Mouse (Mus musculus) small intestine, adult 2 months (tissue): ENCODE measurements around the gene Ints1. TPM values are rescaled to one million over a fixed set of nuclear protein-coding genes. Genes with fewer than 3 reads are reported as not detected.
A peak's percentile ranks its signal among the peaks of the same experiment; 100 is the strongest.

Experiments used
- H3K27ac ChIP-seq: fragments of 200-500 bp; 2 replicates; pipeline ENCODE4 v1.5.1; 2012; ENCODE audit warnings: low read depth, low read length, control low read depth, inconsistent platforms; ENCODE audit not compliant: insufficient read depth
- H3K27me3 ChIP-seq: fragments of 200-500 bp; 2 replicates; pipeline ENCODE4 v1.6.1; 2012; ENCODE audit warnings: mild to moderate bottlenecking, moderate library complexity, low read length, inconsistent platforms; ENCODE audit not compliant: control insufficient read depth, insufficient read depth
- H3K36me3 ChIP-seq: fragments of 200-500 bp; 2 replicates; pipeline ENCODE4 v1.6.1; 2012; ENCODE audit warnings: mild to moderate bottlenecking, low read length, control low read depth, inconsistent platforms; ENCODE audit not compliant: control insufficient read depth, insufficient read depth
- H3K4me1 ChIP-seq: fragments of 200-500 bp; 2 replicates; pipeline ENCODE4 v1.6.1; 2012; ENCODE audit warnings: low read length, inconsistent platforms, mixed read lengths; ENCODE audit not compliant: control insufficient read depth, insufficient read depth, insufficient read length
- H3K4me3 ChIP-seq: fragments of 200-500 bp; 2 replicates; pipeline ENCODE4 v1.5.1; 2012; ENCODE audit warnings: low read depth, mild to moderate bottlenecking, control low read depth, inconsistent platforms, low read length, moderate library complexity
- CTCF ChIP-seq: fragments of 200-500 bp; IDR thresholded peaks from 2 replicates; pipeline ENCODE4 v1.5.1; 2012; ENCODE audit warnings: low read depth, mild to moderate bottlenecking, control low read depth, inconsistent platforms, low read length, moderate library complexity, mixed read lengths; ENCODE audit not compliant: insufficient replicate concordance, insufficient read length; ENCODE audit errors: extremely low read depth
- POLR2A ChIP-seq: fragments of 200-500 bp; IDR thresholded peaks from 2 replicates; pipeline ENCODE4 v1.6.1; 2012; ENCODE audit warnings: low read depth, mild to moderate bottlenecking, control low read depth, inconsistent platforms, low read length, moderate library complexity
- WGBS: fragments of 180-500 bp; shearing (Covaris S2); methylation state at CpG from one replicate; pipeline ENCODE4 v1.1.7; 2018; 5-methylcytosine and 5-hydroxymethylcytosine counted together
- polyA plus RNA-seq: library from polyadenylated mRNA; depleted of rRNA; stranded (reverse); fragments of >200 nt; gene quantifications from 2 replicates; pipeline ENCODE4 v1.2.3, GENCODE M21; 2012

The Ints1 gene
- polyA plus RNA-seq, 1 experiment: 86.6 TPM

DNA sequence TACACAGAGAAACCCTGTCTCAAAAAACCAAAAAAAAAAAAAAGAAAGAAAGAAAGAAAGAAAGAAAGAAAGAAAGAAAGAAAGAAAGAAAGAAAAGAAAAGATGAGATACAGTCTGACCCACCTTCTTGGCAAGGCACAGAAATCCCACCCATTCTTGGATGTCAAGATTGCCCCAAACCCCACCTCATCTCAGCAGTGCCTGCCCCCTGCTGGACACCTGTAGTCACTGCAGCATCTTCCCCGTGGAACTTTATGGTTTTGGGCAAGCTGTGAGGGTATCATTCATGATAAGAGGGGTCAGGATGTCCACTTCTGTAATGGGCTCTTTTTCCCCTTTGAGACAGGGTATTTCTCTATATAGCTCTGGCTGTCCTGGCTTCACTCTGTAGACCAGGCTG, 41.8 kb upstream of the Ints1 start:
- Histone ChIP-seq H3K27ac (no peak overlapping the region), H3K27me3 (no peaks in the 10 kb centered on the region), H3K4me3 (no peak overlapping the region), H3K4me1 (peaks cover 52% of the 10 kb centered on the region), H3K36me3 (no peaks in the 10 kb centered on the region)
- no peak for TF ChIP-seq POLR2A
- peak; percentile 83; the same call in 1 of the 2 replicates for TF ChIP-seq CTCF
- WGBS: 0% methylated on average over 1 of the region's 1 CpGs

DNA sequence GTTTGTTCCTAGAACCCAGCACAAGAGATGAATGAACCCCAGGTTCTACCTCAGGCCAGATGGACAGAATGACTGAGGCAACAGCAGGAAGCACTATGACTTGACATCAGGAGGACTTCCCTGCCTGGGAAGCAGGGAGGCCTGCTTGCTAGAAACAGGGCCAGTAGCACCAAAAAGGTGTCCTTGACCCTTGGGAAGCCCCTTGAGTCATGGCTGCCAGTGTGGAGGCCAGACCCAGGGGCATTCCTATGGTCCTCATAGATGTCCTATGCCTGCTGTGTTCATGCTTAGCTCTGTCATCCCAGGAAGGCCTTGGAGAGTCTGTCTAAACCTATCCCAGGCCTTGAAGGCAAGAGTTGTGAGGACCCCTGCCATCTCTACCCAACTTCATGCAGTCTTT, 41.0 kb upstream of the Ints1 start:
- Histone ChIP-seq H3K27ac (no peak overlapping the region), H3K4me3 (no peak overlapping the region), H3K27me3 (no peaks in the 10 kb centered on the region), H3K36me3 (no peaks in the 10 kb centered on the region), H3K4me1 (peaks cover 56% of the 10 kb centered on the region)
- TF ChIP-seq CTCF (no peak), POLR2A (no peak)

DNA sequence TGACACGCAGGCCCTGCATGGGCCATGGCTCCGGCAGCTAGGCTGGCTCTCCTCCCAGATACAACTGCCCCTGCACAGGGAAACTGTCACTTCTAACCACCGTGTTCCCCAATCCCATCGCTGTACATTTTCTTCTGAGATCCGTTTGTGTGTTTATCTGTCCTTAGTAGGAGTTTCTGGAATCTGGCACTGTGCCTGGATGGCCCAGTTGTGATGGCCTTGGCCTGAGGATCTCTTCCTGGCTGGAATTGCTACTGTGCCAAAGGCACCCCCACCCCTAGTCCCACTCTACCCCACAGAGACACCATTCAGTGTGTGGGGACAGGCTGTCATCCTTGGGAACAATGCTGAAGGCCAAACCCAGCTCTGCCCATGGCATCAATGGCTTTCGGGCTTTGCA, 40.5 kb upstream of the Ints1 start:
- no peaks in the 10 kb centered on the region for H3K27me3 ChIP-seq
- no peak for TF ChIP-seq POLR2A
- TF ChIP-seq CTCF: no peak
- 35% methylated on average over 6 of the region's 6 CpGs for WGBS
- no peaks in the 10 kb centered on the region for H3K36me3 ChIP-seq
- no peak overlapping the region for H3K4me3 ChIP-seq
- H3K27ac ChIP-seq: no peak overlapping the region
- peaks cover 53% of the 10 kb centered on the region for H3K4me1 ChIP-seq

DNA sequence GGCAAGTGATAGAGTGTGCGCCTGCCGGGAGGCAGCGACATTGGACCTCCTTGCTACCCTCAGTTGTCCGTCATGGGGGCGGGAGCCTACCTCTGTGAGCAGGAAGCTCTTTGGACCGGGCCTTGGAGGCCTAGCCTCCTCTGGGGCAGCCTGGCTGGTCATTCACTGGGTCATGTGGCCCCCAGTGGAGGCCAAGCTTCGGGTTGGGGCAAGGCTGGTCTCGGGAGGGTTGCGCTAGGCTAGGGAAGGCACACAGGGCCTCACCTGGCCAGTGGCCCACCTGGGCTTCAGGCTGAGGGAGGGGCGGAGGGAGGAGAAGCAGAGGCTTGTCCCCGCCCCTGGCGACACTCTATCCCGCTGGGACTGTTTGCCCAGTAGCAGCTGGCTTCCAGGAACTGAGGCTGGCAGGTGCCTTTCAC, 38.5 kb upstream of the Ints1 start:
- TF ChIP-seq CTCF: no peak
- no peak; the same call in 1 of the 2 replicates for TF ChIP-seq POLR2A
- Histone ChIP-seq H3K4me3 (peak overlapping the region; percentile 81), H3K27me3 (no peaks in the 10 kb centered on the region), H3K27ac (peak overlapping the region; percentile 91), H3K36me3 (peaks cover 9% of the 10 kb centered on the region), H3K4me1 (peaks cover 44% of the 10 kb centered on the region)
- 10% methylated on average over 13 of the region's 13 CpGs for WGBS

DNA sequence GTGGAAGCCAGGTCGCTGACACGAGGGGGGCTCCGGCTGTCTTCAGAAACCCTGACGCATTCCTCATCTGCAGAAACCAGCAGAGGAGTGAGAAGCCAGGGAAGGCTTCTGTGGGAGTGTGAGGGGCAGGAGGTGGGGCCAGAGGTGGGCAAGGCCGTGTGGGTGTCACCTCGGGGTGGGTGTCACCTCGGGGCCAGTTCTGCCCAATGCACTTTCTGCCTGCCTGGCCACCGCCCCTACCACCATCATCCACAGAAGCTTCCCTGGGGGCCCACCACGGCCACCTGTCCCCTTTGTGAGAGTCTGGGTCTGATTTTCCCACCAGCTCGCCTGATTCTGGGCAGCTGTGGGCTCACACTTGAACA, 37.6 kb upstream of the Ints1 start:
- H3K4me3 ChIP-seq: peak overlapping the region; percentile 81
- H3K27ac ChIP-seq: peak overlapping the region; percentile 81
- H3K4me1 ChIP-seq: peaks cover 39% of the 10 kb centered on the region
- TF ChIP-seq CTCF (no peak), POLR2A (no peak)
- WGBS: 15% methylated on average over 10 of the region's 10 CpGs
- no peaks in the 10 kb centered on the region for H3K27me3 ChIP-seq
- peaks cover 12% of the 10 kb centered on the region for H3K36me3 ChIP-seq

DNA sequence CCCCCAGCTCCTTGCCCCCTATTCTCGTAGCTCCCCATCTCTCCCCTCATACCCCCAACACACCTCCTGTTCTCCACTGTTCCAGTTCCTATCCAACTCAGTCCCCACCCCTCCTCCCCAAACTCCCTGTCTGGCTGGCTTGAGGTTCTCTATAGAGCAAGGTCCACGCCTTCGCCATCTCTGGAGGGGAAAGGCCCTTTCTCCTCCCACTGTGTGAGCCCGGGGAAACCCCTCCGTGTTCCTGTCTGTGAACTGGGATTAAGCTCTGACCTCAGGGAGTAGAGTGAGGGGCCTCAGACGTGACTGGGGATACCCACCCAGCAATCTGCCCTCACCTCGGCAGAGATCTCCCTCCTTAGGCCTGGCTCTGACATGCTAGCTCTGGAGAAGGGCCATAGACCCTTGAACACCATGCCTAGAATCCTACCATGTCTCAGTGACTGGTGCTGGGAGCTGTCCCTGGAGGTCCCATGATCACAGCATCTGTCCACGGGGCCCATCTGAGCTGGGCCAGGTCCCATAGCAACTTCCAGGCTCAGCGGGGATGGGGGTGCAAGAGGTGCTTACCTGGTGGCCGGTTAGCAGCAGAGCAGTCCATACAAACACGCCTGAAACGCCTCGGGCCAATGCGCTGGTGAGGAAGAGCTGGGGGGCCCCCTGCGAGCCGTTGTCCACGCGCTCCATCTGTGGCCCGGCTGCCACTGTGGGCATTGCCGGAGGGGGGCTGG, 37.1 kb upstream of the Ints1 start:
- no peaks in the 10 kb centered on the region for H3K27me3 ChIP-seq
- peaks cover 35% of the 10 kb centered on the region for H3K4me1 ChIP-seq
- H3K36me3 ChIP-seq: peaks cover 17% of the 10 kb centered on the region
- WGBS: 26% methylated on average over 20 of the region's 20 CpGs
- H3K27ac ChIP-seq: peak overlapping the region; percentile 81
- H3K4me3 ChIP-seq: peak overlapping the region; percentile 81
- TF ChIP-seq CTCF (no peak), POLR2A (no peak)

DNA sequence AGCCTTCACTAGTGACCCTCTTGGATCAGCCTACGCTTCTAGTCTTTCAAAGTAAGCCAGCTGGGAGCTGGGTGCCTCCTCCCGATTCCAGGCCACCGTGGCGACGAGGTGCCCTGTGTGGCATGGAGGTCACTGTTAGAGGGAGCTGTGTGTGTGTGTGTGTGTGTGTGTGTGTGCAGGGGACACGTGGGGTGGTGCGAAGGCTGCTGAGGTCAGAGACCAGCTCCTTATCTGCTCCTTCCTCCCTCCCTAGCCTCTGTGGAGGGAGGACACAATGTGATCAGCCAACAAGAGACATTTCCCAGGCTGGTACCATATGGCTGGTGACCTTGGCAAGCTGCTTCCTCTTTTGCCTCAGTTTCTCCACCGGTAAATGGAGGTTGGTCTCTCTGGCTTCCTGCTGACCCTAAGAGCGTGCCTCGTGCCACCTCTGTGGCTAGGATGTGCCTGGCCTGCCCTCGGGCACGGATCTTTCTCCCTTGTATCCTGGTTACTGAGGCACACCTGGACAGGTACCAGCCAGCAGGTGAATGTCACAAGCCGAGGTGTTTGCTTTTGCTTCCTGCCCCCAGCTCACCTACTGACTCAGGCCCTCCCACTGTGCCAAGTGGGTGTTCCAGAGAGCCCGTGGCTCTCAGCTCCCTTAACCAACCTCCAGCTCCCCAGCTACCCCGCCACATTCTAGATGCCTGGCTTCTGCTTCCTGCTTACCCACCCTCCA, 36.4 kb upstream of the Ints1 start:
- 22% methylated on average over 15 of the region's 15 CpGs for WGBS
- peaks cover 24% of the 10 kb centered on the region for H3K36me3 ChIP-seq
- H3K27me3 ChIP-seq: no peaks in the 10 kb centered on the region
- peak overlapping the region; percentile 81 for H3K27ac ChIP-seq
- H3K4me3 ChIP-seq: peak overlapping the region; percentile 81
- TF ChIP-seq CTCF (no peak), POLR2A (no peak)
- peaks cover 32% of the 10 kb centered on the region for H3K4me1 ChIP-seq

DNA sequence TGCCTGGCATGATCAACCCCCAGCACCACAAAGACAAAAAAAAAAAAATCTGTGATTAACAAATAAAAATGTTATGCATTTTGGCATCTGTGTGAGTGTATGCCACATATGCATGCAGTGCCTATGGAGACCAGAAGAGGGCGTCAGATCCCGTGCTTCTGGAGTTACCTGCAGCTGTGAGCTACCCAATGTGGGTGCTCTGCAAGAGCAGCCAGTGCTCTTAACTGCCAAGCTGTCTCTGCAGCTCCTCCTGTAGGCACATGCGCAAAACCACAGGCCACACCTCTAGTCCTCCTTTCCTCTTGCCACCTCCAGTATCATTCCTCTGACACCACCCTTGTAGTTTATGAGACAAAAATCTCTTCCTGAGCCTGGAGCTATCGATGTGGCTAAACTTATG, 33.9 kb upstream of the Ints1 start:
- peaks cover 31% of the 10 kb centered on the region for H3K4me1 ChIP-seq
- 66% methylated on average over 4 of the region's 4 CpGs for WGBS

More for the DNA sequence above, 33.9 kb upstream of the Ints1 start:
- no peaks in the 10 kb centered on the region for H3K27me3 ChIP-seq
- TF ChIP-seq CTCF: peak; percentile 38; the same call in 1 of the 2 replicates
- no peak for TF ChIP-seq POLR2A
- no peak overlapping the region for H3K27ac ChIP-seq
- H3K4me3 ChIP-seq: no peak overlapping the region
- peaks cover 41% of the 10 kb centered on the region for H3K36me3 ChIP-seq
